Mouse (Mus musculus) adipocyte (in vitro differentiated cells): ENCODE measurements at regions not wholly inside any gene's neighbourhood (a gene's known extent, or its start where the extent isn't known, plus 50 kb on each side); places are given as distances from the start of the nearest gene placed in this dataset.
"Not testable (repeated sequence)": the region's sequence is repeated elsewhere in the genome, so short reads cannot be mapped to it uniquely, and the experiment has no call there.

Experiments used
- DNase-seq: peaks from one replicate; pipeline ENCODE4 v3.0.0-alpha.2; 2016; ENCODE audit warnings: low spot score

- peak; percentile 39 for DNase-seq
These were observed 834.4 kb upstream of the Tacstd2 start for GRCm38 (mm10) chr6:68370010-68370409.

- no peak for DNase-seq
These were observed 804.2 kb upstream of the Tacstd2 start for GRCm38 (mm10) chr6:68339846-68340245.

GRCm38 (mm10) chr6:68339205-68339604, 803.6 kb upstream of the Tacstd2 start:
- DNase-seq: not testable (repeated sequence)

- no peak for DNase-seq
These were observed 775.8 kb upstream of the Tacstd2 start for GRCm38 (mm10) chr6:68311409-68311808.

GRCm38 (mm10) chr6:68302133-68302532, 766.5 kb upstream of the Tacstd2 start:
- DNase-seq: no peak

- no peak for DNase-seq
These were observed 721.1 kb upstream of the Tacstd2 start for GRCm38 (mm10) chr6:68256725-68257124.

GRCm38 (mm10) chr6:68256151-68256550, 720.6 kb upstream of the Tacstd2 start:
- no peak for DNase-seq

GRCm38 (mm10) chr6:68252730-68253129, 717.1 kb upstream of the Tacstd2 start:
- no peak for DNase-seq

- DNase-seq: not testable (repeated sequence)
These were observed 715.7 kb upstream of the Tacstd2 start for GRCm38 (mm10) chr6:68251320-68251719.

- DNase-seq: not testable (repeated sequence)
These were observed 714.8 kb upstream of the Tacstd2 start for GRCm38 (mm10) chr6:68250392-68250791.

GRCm38 (mm10) chr6:68249259-68249658, 713.7 kb upstream of the Tacstd2 start:
- not testable (repeated sequence) for DNase-seq

- not testable (repeated sequence) for DNase-seq
These were observed 712.5 kb upstream of the Tacstd2 start for GRCm38 (mm10) chr6:68248018-68248533.

GRCm38 (mm10) chr6:68242749-68243148, 707.2 kb upstream of the Tacstd2 start:
- DNase-seq: not testable (repeated sequence)

- no peak for DNase-seq
These were observed 684.1 kb upstream of the Tacstd2 start for GRCm38 (mm10) chr6:68219685-68220084.

GRCm38 (mm10) chr6:68201448-68201847, 665.9 kb upstream of the Tacstd2 start:
- DNase-seq: no peak

- no peak for DNase-seq
These were observed 662.4 kb upstream of the Tacstd2 start for GRCm38 (mm10) chr6:68198031-68198430.

GRCm38 (mm10) chr6:68164792-68165191, 629.2 kb upstream of the Tacstd2 start:
- DNase-seq: no peak

GRCm38 (mm10) chr6:68164111-68164510, 628.5 kb upstream of the Tacstd2 start:
- not testable (repeated sequence) for DNase-seq

- no peak for DNase-seq
These were observed 616.0 kb upstream of the Tacstd2 start for GRCm38 (mm10) chr6:68151569-68151968.

GRCm38 (mm10) chr6:68102481-68102880, 566.9 kb upstream of the Tacstd2 start:
- DNase-seq: no peak
